Mouse (Mus musculus) intestine, postnatal 0 days (tissue): ENCODE results near the gene Marveld3. TPM values are rescaled to one million over a fixed set of nuclear protein-coding genes. Genes with fewer than 3 reads are reported as not detected.

ENCODE experiments used
- ATAC-seq: fragments of 200-750 bp; cut with Nextera tagmentation; 2 replicates; pipeline ENCODE4 v1.8.0; 2017; ENCODE audit warnings: mild to moderate bottlenecking, moderate TSS enrichment, moderate library complexity
- H3K27ac ChIP-seq: fragments of 300-500 bp; sonication (generic); 2 replicates; pipeline ENCODE4 v1.5.1; 2014; ENCODE audit warnings: mild to moderate bottlenecking, low read depth, low read length, moderate library complexity
- H3K27me3 ChIP-seq: fragments of 300-500 bp; sonication (generic); replicated peaks from 2 replicates; pipeline ENCODE4 v1.6.1; 2014; ENCODE audit warnings: low read length, mixed read lengths; ENCODE audit not compliant: control insufficient read depth, insufficient read depth
- H3K36me3 ChIP-seq: fragments of 300-500 bp; sonication (generic); 2 replicates; pipeline ENCODE4 v1.6.1; 2014; ENCODE audit warnings: mild to moderate bottlenecking, moderate library complexity; ENCODE audit not compliant: control insufficient read depth, insufficient read depth
- H3K4me1 ChIP-seq: fragments of 300-500 bp; sonication (generic); replicated peaks from 2 replicates; pipeline ENCODE4 v1.6.1; 2014; ENCODE audit warnings: antibody characterized with exemption, low read length, mixed read lengths; ENCODE audit not compliant: control insufficient read depth, insufficient read depth
- H3K4me2 ChIP-seq: fragments of 300-500 bp; sonication (generic); replicated peaks from 2 replicates; pipeline ENCODE4 v1.6.1; 2014; ENCODE audit warnings: low read depth, mild to moderate bottlenecking, moderate library complexity
- H3K4me3 ChIP-seq: fragments of 300-500 bp; sonication (generic); 2 replicates; pipeline ENCODE4 v1.5.1; 2014; ENCODE audit warnings: low read depth, low read length
- H3K9ac ChIP-seq: fragments of 300-500 bp; sonication (generic); 2 replicates; pipeline ENCODE4 v1.6.1; 2014; ENCODE audit warnings: mild to moderate bottlenecking, low read depth, low read length
- H3K9me3 ChIP-seq: fragments of 300-500 bp; sonication (generic); 2 replicates; pipeline ENCODE4 v1.6.1; 2016; ENCODE audit warnings: mixed run types; ENCODE audit not compliant: control insufficient read depth
- CTCF ChIP-seq: sonication (generic); IDR thresholded peaks from 2 replicates; pipeline ENCODE4 v1.5.1; 2016; ENCODE audit warnings: low read depth, mild to moderate bottlenecking, control low read depth, antibody characterized with exemption, moderate library complexity
- WGBS: fragments of 180-500 bp; shearing (Covaris S2); extraction: QIAGEN DNeasy Blood & Tissue Kit; methylation state at CpG from one replicate; pipeline ENCODE4 v1.1.7; 2014; 5-methylcytosine and 5-hydroxymethylcytosine counted together
- polyA plus RNA-seq: library from polyadenylated mRNA; unstranded; fragments of >200 nt; fragmentation: Nextera tagmentation; extraction: Ambion mirVana; gene quantifications from 2 replicates; pipeline ENCODE4 v1.2.1, GENCODE M21; 2015

The Marveld3 gene
- 24.9 and 25.0 TPM in 2 replicates for polyA plus RNA-seq

DNA sequence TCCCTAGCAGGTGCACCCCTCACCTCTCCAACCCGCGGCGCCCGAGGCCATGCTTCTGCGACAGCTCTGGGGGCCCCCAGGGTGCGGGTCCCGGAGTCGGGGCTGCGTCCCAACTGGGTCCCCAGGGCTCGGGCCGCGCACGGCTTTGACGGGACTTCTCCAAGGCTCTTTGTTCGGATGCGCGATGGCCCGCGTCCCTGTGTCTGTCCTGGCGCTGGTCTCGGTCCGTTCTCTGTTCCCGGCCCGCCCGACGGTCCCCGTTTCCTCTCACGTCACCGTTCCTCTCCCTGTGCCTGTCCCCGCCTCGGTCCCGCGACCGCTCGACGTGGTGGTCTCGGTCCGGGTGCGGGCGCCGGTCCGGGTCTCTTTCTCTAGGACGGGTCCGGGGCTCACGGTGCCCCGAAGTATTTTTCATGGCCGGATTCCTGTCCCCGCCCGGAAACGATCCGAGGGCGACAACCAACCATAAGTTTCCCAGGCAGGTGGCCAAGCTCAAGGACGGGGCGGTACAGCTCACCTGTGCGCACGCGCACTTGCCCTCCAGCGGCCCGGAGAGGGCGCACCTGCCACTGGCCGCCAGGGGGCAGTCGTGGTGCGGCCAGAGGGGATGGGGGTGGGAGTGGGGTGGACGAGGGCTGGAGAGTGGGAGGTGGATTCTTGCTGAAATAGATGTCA, at the start of gene Marveld3:
TSS of gene Marveld3 (minus strand) at position 511 of the 675 bp plus-strand sequence.
- peaks cover 4% of the 10 kb centered on the region; the same call in 1 of the 2 replicates for H3K27me3 ChIP-seq
- H3K36me3 ChIP-seq: no peaks in the 10 kb centered on the region
- no peaks in the 10 kb centered on the region; the same call in 1 of the 2 replicates for H3K4me1 ChIP-seq
- H3K9ac ChIP-seq: peak within 1 kb of the TSS; percentile 75
- TF ChIP-seq CTCF: peak; percentile 95
- peak within 1 kb of the TSS; percentile 78 for H3K27ac ChIP-seq
- H3K9me3 ChIP-seq: no peaks in the 10 kb centered on the region
- peak within 1 kb of the TSS; percentile 72 for H3K4me2 ChIP-seq
- WGBS: 2% methylated on average over 64 of the region's 64 CpGs
- peak; percentile 70 for ATAC-seq
- H3K4me3 ChIP-seq: peak within 1 kb of the TSS; percentile 60

- WGBS: 34% methylated on average over 5 of the region's 5 CpGs
- H3K9me3 ChIP-seq: no peaks in the 10 kb centered on the region
- H3K9ac ChIP-seq: no peak overlapping the region
- H3K36me3 ChIP-seq: no peaks in the 10 kb centered on the region
- H3K4me3 ChIP-seq: no peak overlapping the region
- H3K27me3 ChIP-seq: no peaks in the 10 kb centered on the region
- no peak for ATAC-seq
- no peak overlapping the region for H3K4me2 ChIP-seq
- no peaks in the 10 kb centered on the region for H3K4me1 ChIP-seq
- TF ChIP-seq CTCF: peak; percentile 87
- H3K27ac ChIP-seq: no peak overlapping the region
Measured at GRCm38 (mm10) chr8:110010868-110011267, 48.9 kb upstream of the Marveld3 start.

DNA sequence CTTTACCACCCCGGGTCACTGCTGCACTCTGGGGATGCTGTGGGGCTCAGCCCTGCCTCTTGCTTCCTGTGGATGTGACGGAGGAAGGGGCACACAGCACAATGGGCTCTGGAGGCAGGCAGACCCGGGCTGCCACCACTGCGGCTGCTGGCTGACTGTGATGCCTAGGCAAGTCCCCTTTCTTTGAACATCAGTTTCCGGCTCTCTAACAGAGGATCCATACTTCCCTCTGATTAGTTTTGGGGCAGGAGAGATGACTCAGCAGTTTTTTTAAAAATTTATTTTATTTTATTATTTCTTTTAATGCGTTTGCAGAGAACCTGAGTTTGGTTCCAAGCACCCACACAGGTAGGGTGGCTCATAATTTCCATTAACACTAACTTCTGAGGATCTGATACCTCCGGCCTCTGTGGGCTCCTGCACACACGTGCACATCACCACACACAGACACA, 47.0 kb upstream of the Marveld3 start:
- H3K9me3 ChIP-seq: no peaks in the 10 kb centered on the region
- ATAC-seq: no peak
- no peak overlapping the region for H3K4me2 ChIP-seq
- H3K27ac ChIP-seq: no peak overlapping the region
- H3K4me1 ChIP-seq: no peaks in the 10 kb centered on the region
- H3K36me3 ChIP-seq: no peaks in the 10 kb centered on the region
- no peak overlapping the region for H3K9ac ChIP-seq
- H3K27me3 ChIP-seq: no peaks in the 10 kb centered on the region
- H3K4me3 ChIP-seq: no peak overlapping the region
- no peak for TF ChIP-seq CTCF
- 69% methylated on average over 8 of the region's 8 CpGs for WGBS

DNA sequence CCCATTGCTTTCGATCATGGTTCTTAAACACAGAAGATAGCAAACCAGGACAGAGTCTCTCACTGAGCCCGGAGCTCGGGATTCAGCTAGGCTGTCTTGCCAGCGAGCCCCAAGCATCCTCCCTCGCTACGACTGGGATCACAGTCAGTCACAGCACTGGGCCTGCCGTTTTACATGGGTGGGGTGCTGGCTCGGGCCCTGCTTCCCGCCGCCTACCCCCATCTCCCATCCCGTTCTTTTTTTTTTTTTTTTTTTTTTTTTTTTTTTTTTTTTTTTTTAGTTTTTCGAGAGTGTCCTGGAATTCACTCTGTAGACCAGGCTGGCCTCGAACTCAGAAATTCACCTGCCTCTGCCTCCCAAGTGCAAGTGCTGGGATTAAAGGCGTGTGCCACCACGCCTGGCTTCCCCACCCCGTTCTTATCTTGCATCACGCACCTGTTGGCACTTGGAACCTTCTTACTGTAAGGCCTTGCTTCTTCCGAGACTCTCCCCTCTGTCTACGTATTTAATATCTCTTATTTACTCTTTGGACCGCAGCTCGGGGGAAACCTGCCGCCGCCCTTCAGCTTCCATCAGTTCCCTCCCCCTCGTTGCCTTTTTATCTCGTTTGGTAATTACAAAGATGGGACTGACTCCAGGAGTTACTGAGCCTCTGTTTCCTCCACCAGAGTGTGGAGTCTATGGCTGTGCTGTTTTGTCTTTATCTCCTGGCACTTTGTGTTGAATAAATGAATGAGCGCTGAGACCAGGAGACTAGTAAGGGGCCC, 46.4 kb upstream of the Marveld3 start:
- Histone ChIP-seq H3K9ac (no peak overlapping the region), H3K27me3 (no peaks in the 10 kb centered on the region), H3K4me2 (no peak overlapping the region), H3K4me1 (no peaks in the 10 kb centered on the region), H3K36me3 (no peaks in the 10 kb centered on the region), H3K4me3 (no peak overlapping the region), H3K27ac (no peak overlapping the region), H3K9me3 (no peaks in the 10 kb centered on the region)
- peak; percentile 83 for ATAC-seq
- no peak for TF ChIP-seq CTCF
- 66% methylated on average over 26 of the region's 26 CpGs for WGBS

GRCm38 (mm10) chr8:110006312-110007023, 44.5 kb upstream of the Marveld3 start:
- no peak overlapping the region for H3K4me3 ChIP-seq
- no peak for ATAC-seq
- TF ChIP-seq CTCF: no peak
- no peak overlapping the region for H3K27ac ChIP-seq
- no peak overlapping the region for H3K4me2 ChIP-seq
- no peak overlapping the region for H3K9ac ChIP-seq
- no peaks in the 10 kb centered on the region for H3K27me3 ChIP-seq
- H3K9me3 ChIP-seq: no peaks in the 10 kb centered on the region
- H3K4me1 ChIP-seq: no peaks in the 10 kb centered on the region
- WGBS: 59% methylated on average over 17 of the region's 17 CpGs
- H3K36me3 ChIP-seq: no peaks in the 10 kb centered on the region

- Histone ChIP-seq H3K27ac (no peak overlapping the region), H3K4me2 (no peak overlapping the region), H3K9me3 (no peaks in the 10 kb centered on the region), H3K4me3 (no peak overlapping the region), H3K9ac (no peak overlapping the region), H3K4me1 (no peaks in the 10 kb centered on the region), H3K27me3 (no peaks in the 10 kb centered on the region), H3K36me3 (no peaks in the 10 kb centered on the region)
- no peak for TF ChIP-seq CTCF
- 70% methylated on average over 5 of the region's 5 CpGs for WGBS
- ATAC-seq: no peak
Measured at GRCm38 (mm10) chr8:110004300-110004699, 42.3 kb upstream of the Marveld3 start.
